Mouse (Mus musculus) limb, embryonic 13.5 days (tissue): Measurements from ENCODE around the gene Arhgef10l. TPM values are rescaled to one million over a fixed set of nuclear protein-coding genes. Genes with fewer than 3 reads are reported as not detected.

ENCODE experiments used
- ATAC-seq: fragments of 200-750 bp; cut with Nextera tagmentation; 2 replicates; pipeline ENCODE4 v1.8.0; 2017; ENCODE audit warnings: low read depth, moderate number of reproducible peaks, moderate TSS enrichment; ENCODE audit not compliant: low FRiP score
- H3K27ac ChIP-seq: fragments of 300-500 bp; sonication (generic); 2 replicates; pipeline ENCODE4 v1.5.1; 2015; ENCODE audit warnings: inconsistent platforms, mild to moderate bottlenecking, moderate library complexity
- H3K27me3 ChIP-seq: fragments of 300-500 bp; sonication (generic); 2 replicates; pipeline ENCODE4 v1.6.1; 2015; ENCODE audit warnings: mild to moderate bottlenecking, inconsistent platforms
- H3K36me3 ChIP-seq: fragments of 300-500 bp; sonication (generic); 2 replicates; pipeline ENCODE4 v1.6.1; 2015; ENCODE audit warnings: inconsistent platforms, mild to moderate bottlenecking, moderate library complexity
- H3K4me1 ChIP-seq: fragments of 300-500 bp; sonication (generic); 2 replicates; pipeline ENCODE4 v1.6.1; 2015; ENCODE audit warnings: inconsistent platforms
- H3K4me2 ChIP-seq: fragments of 300-500 bp; sonication (generic); replicated peaks from 2 replicates; pipeline ENCODE4 v1.6.1; 2015; ENCODE audit warnings: inconsistent platforms, mild to moderate bottlenecking, moderate library complexity
- H3K4me3 ChIP-seq: fragments of 300-500 bp; sonication (generic); 2 replicates; pipeline ENCODE4 v1.5.1; 2015; ENCODE audit warnings: moderate library complexity, mild to moderate bottlenecking, inconsistent platforms
- H3K9ac ChIP-seq: fragments of 300-500 bp; sonication (generic); 2 replicates; pipeline ENCODE4 v1.6.1; 2015; ENCODE audit warnings: mild to moderate bottlenecking, inconsistent platforms
- H3K9me3 ChIP-seq: fragments of 300-500 bp; sonication (generic); 2 replicates; pipeline ENCODE4 v1.6.1; 2016; ENCODE audit warnings: inconsistent platforms
- WGBS: fragments of 180-500 bp; shearing (Covaris S2); methylation state at CpG from one replicate; pipeline ENCODE4 v1.1.7; 2015; 5-methylcytosine and 5-hydroxymethylcytosine counted together
- polyA plus RNA-seq: library from polyadenylated mRNA; unstranded; fragments of >200 nt; fragmentation: Nextera tagmentation; extraction: Ambion mirVana; gene quantifications from 2 replicates; pipeline ENCODE4 v1.2.1, GENCODE M21; 2015

Gene Arhgef10l
- polyA plus RNA-seq, 1 experiment from 2014 or later, result 14.9 TPM

DNA sequence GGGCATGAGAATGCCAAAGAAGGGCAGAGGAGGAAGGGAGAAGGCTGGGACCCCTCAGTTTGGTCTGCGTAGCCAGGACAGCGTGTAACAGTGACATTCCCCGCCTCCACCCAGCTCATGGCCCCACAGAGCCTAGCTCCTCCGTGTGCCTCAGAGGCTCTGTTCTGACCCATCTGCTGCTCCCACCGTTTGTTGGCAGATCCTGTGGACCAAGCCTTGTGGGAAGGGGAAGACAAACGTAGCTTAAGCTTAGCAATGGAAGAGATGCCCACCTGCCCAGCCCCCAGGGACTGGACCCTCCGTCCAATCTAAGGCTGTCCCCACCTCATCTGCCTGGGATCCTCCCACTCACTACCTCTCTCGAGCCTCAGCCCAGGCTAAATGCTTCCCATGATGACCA is 28.5 kb downstream of the Arhgef10l start:
- H3K27me3 ChIP-seq, result no peaks in the 10 kb centered on the region
- ATAC-seq, result no peak
- peaks cover 36% of the 10 kb centered on the region for H3K36me3 ChIP-seq

DNA sequence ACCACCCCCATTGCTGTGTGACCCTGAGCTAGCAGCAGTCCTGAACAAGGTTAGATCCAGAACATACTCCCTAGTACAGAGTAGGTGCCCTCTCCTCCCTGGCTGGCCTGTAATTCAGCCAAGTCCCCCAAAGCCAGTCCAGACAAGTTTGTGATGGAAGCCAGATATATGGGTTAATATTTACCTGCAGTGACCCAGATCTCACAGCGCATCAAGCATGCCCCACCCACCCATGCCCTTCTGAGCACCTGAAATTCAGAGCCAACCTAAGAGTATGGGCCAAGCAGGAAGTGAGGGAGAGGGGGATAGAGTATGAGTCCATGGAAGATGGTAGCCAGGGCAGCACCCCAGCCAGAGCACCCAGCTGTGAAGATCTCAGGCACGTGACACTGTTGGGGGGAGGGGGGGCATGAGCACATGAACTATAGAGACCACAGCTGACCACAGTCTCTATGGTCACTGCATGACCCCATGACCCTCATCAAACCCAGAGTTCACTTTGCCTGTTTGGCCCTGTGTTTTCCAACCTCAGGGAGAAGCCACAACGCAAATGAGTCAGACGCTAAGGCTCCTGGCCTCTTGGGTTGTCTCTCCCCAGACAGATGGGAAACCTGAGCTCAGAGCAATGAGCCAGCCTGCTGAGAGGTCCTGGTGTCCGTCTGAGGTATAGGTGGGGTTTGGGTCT is 29.4 kb downstream of the Arhgef10l start:
- no peak overlapping the region for H3K9ac ChIP-seq
- H3K27ac ChIP-seq, result no peak overlapping the region
- no peak for ATAC-seq
- H3K9me3 ChIP-seq, result no peaks in the 10 kb centered on the region
- H3K4me1 ChIP-seq, result peaks cover 12% of the 10 kb centered on the region
- no peak overlapping the region for H3K4me2 ChIP-seq
- WGBS, result 61% methylated on average over 5 of the region's 5 CpGs
- no peak overlapping the region for H3K4me3 ChIP-seq
- no peaks in the 10 kb centered on the region for H3K27me3 ChIP-seq
- H3K36me3 ChIP-seq, result peaks cover 36% of the 10 kb centered on the region

More for the DNA sequence above, 28.5 kb downstream of the Arhgef10l start:
- no peak overlapping the region for H3K27ac ChIP-seq
- no peaks in the 10 kb centered on the region for H3K9me3 ChIP-seq
- H3K4me2 ChIP-seq, result no peak overlapping the region
- H3K9ac ChIP-seq, result no peak overlapping the region
- WGBS, result 77% methylated on average over 8 of the region's 8 CpGs
- peaks cover 12% of the 10 kb centered on the region for H3K4me1 ChIP-seq
- no peak overlapping the region for H3K4me3 ChIP-seq

DNA sequence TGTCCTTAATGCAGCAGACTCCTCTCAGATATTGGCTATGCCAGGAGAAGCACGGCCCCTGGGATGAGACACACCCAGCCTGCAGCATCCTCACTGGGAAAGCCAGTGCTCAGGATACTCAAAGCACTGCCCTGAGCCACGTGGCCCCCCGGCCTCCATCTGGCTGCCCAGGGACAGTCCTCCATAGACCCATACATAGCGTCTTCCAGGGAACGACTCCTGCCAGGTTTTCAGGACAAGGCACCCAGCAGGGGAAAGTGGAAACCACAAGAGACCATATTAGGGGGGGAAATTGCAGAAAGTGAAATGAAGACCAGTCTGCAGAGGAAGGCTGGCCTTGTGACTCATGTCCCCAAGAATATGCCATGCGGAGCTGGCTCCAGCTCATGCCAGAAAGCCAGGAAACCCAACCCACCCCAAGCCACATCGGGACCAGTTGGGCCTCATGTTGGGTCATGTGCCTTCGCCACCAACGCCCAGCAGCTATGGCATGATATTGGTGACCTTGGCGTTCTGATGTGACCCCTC is 30.9 kb downstream of the Arhgef10l start:
- Histone ChIP-seq H3K36me3 (peaks cover 32% of the 10 kb centered on the region), H3K4me2 (no peak overlapping the region), H3K9me3 (no peaks in the 10 kb centered on the region), H3K27ac (no peak overlapping the region), H3K4me3 (no peak overlapping the region), H3K4me1 (peaks cover 24% of the 10 kb centered on the region), H3K27me3 (no peaks in the 10 kb centered on the region), H3K9ac (no peak overlapping the region)
- ATAC-seq, result no peak
- 80% methylated on average over 10 of the region's 10 CpGs for WGBS

DNA sequence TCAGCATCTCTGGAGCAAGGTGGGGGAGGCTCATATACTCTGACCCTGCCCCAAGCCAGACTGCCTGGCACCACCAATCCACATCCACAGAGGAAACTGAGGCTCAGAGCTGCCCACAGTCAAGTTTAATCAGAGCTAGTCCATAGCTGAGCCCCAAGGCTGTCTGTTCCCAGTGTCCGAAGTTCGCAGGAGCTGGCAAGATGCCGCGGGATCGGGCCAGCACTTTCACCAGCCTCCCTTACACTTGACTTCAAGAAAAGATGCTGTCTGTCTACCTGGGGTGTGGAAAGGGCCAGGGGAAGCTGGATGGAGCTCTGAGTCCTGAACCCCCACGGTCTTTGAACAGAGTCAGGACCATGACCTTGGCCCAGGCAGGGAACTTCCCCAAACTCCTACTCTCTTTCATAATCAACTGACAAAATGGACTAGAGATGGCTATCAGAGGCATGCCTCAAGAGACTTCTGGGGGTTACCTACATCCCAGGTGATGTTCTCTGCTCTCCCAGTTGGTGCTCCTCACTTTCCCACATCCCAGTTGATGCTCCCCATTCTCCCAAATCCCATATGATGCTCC is 34.4 kb downstream of the Arhgef10l start:
- Histone ChIP-seq H3K27ac (no peak overlapping the region), H3K9ac (no peak overlapping the region), H3K4me3 (no peak overlapping the region), H3K4me2 (no peak overlapping the region), H3K4me1 (peaks cover 34% of the 10 kb centered on the region), H3K27me3 (no peaks in the 10 kb centered on the region), H3K9me3 (no peaks in the 10 kb centered on the region), H3K36me3 (peaks cover 21% of the 10 kb centered on the region)
- no peak for ATAC-seq
- WGBS, result 87% methylated on average over 6 of the region's 6 CpGs

- Histone ChIP-seq H3K36me3 (peaks cover 27% of the 10 kb centered on the region), H3K4me2 (no peak overlapping the region), H3K4me1 (peaks cover 29% of the 10 kb centered on the region), H3K9ac (no peak overlapping the region), H3K4me3 (no peak overlapping the region), H3K9me3 (no peaks in the 10 kb centered on the region), H3K27me3 (no peaks in the 10 kb centered on the region), H3K27ac (no peak overlapping the region)
- ATAC-seq, result no peak
- 61% methylated on average over 15 of the region's 15 CpGs for WGBS
Measured at GRCm38 (mm10) chr4:140630651-140631241, 35.1 kb downstream of the Arhgef10l start.

GRCm38 (mm10) chr4:140630136-140630535 is 35.7 kb downstream of the Arhgef10l start:
- ATAC-seq, result no peak
- Histone ChIP-seq H3K9me3 (no peaks in the 10 kb centered on the region), H3K4me2 (no peak overlapping the region), H3K36me3 (peaks cover 28% of the 10 kb centered on the region), H3K4me3 (no peak overlapping the region), H3K9ac (no peak overlapping the region), H3K27me3 (no peaks in the 10 kb centered on the region), H3K27ac (no peak overlapping the region), H3K4me1 (peaks cover 30% of the 10 kb centered on the region)
- 55% methylated on average over 3 of the region's 6 CpGs for WGBS

- Histone ChIP-seq H3K9ac (no peak overlapping the region), H3K4me1 (peaks cover 39% of the 10 kb centered on the region), H3K27ac (no peak overlapping the region), H3K27me3 (no peaks in the 10 kb centered on the region), H3K9me3 (no peaks in the 10 kb centered on the region), H3K4me3 (no peak overlapping the region), H3K36me3 (peaks cover 26% of the 10 kb centered on the region), H3K4me2 (no peak overlapping the region)
- ATAC-seq, result no peak
- WGBS, result 66% methylated on average over 4 of the region's 4 CpGs
Measured at GRCm38 (mm10) chr4:140628971-140629370, 36.8 kb downstream of the Arhgef10l start.

- H3K27ac ChIP-seq, result no peak overlapping the region; the same call in 1 of the 2 replicates
- H3K4me1 ChIP-seq, result peaks cover 44% of the 10 kb centered on the region
- ATAC-seq, result no peak; the same call in 1 of the 2 replicates
- WGBS, result 62% methylated on average over 11 of the region's 11 CpGs
- no peaks in the 10 kb centered on the region for H3K27me3 ChIP-seq
- H3K9ac ChIP-seq, result no peak overlapping the region
- no peak overlapping the region for H3K4me3 ChIP-seq
- H3K9me3 ChIP-seq, result no peaks in the 10 kb centered on the region
- H3K36me3 ChIP-seq, result peaks cover 21% of the 10 kb centered on the region
- no peak overlapping the region for H3K4me2 ChIP-seq
Measured at GRCm38 (mm10) chr4:140628412-140628943, 37.3 kb downstream of the Arhgef10l start.

DNA sequence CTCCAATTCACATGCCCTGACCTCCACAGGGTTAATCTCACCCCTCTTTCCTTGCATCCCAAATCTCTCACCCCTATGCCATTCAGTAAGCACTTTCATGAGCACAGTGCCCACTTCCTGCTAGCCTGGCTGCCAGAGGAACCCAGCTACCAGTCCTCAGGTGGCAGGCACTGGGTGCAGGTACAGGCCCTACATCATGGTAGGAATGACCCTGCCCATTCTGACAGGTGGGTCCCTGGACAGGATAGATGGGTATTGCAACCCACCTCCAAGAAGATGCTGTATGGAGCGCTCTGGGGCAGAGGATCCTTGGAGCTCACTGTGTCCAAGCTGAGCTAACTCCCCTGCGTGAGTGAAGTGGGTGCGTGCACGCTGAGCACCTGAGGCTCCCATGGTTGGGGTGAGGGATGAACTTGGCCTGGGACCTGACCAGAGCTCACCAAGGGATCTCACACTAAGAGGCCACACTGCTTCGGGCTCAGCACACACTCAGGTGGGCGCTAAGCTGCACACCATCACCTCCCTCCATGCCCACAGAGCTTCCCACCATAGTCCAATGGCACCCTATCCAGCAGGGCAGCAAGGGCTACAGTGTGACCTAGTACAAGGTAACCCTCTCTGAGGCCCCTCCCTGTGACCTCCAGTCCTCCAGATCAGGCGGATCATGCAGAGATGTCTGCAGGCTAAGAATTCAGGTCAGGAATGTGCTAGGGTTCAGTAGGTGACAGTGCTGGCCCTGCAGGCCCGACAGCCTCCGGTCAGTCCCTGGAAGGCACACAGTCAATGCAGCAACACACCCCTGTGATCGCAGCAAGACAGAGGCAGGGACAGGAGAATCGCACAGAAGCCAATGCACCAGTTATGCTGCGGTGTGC is 39.9 kb downstream of the Arhgef10l start:
- H3K36me3 ChIP-seq, result peaks cover 15% of the 10 kb centered on the region; the same call in 1 of the 2 replicates
- no peaks in the 10 kb centered on the region for H3K27me3 ChIP-seq
- no peak overlapping the region for H3K4me2 ChIP-seq
- peak overlapping the region; percentile 87; the same call in 1 of the 2 replicates for H3K27ac ChIP-seq
- H3K9ac ChIP-seq, result no peak overlapping the region
- whole genome bisulfite sequencing, result 77% methylated on average over 12 of the region's 12 CpGs
- ATAC-seq, result no peak
- peaks cover 47% of the 10 kb centered on the region for H3K4me1 ChIP-seq
- H3K9me3 ChIP-seq, result no peaks in the 10 kb centered on the region
- no peak overlapping the region for H3K4me3 ChIP-seq

DNA sequence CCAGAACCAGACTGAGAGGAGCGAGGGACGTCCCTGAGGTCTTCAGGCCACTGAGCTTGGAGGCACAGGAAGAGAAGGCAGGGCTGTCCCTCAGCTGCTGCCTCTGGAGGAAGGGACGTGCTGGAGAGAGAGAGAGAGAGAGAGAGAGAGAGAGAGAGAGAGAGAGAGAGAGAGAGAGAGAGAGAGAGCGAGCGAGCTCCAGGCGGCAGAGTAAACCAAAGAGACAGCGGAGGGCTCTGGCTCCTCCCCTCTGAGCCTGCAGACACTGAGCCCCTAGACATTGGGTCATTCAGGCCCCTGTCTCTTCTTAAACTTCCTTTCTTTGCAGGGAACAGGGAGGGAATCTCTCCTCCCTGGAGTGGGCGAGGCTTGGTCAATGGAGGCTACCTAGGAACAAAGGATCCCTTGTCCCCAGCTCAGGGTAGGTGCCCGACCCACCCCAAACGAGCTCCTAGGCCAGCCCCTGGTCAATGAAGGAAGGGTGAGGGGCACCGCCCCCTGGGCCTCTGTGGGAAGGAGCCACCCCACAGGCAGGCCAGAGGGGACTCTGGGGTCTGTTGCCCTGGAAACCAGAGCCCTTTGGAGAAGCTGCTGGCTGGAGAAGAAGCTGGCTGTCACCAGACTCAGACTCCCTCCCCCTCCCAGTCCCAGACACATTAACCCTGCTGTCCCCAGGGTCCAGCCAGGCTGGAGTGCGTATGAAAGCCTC is 41.2 kb downstream of the Arhgef10l start:
- Histone ChIP-seq H3K36me3 (peaks cover 15% of the 10 kb centered on the region; the same call in 1 of the 2 replicates), H3K4me2 (peak overlapping the region; percentile 47), H3K4me1 (peaks cover 40% of the 10 kb centered on the region), H3K9me3 (no peaks in the 10 kb centered on the region), H3K27me3 (no peaks in the 10 kb centered on the region), H3K9ac (peak overlapping the region; percentile 26), H3K27ac (peak overlapping the region; percentile 87), H3K4me3 (0 out of 2 replicates have a peak overlapping the region, but pooled peaks have one; percentile 11)
- ATAC-seq, result peak; percentile 68
- whole genome bisulfite sequencing, result 6% methylated on average over 11 of the region's 12 CpGs

- H3K27ac ChIP-seq, result peak overlapping the region; percentile 87
- peaks cover 36% of the 10 kb centered on the region for H3K4me1 ChIP-seq
- ATAC-seq, result no peak
- whole genome bisulfite sequencing, result 13% methylated on average over 10 of the region's 10 CpGs
- peak overlapping the region; percentile 26; the same call in 1 of the 2 replicates for H3K9ac ChIP-seq
- H3K9me3 ChIP-seq, result no peaks in the 10 kb centered on the region
- peaks cover 15% of the 10 kb centered on the region; the same call in 1 of the 2 replicates for H3K36me3 ChIP-seq
- no peaks in the 10 kb centered on the region for H3K27me3 ChIP-seq
- no peak overlapping the region; the same call in 1 of the 2 replicates for H3K4me3 ChIP-seq
- H3K4me2 ChIP-seq, result peak overlapping the region; percentile 47
Measured at GRCm38 (mm10) chr4:140624087-140624467, 41.7 kb downstream of the Arhgef10l start.
